Mouse (Mus musculus) hindbrain, postnatal 0 days (tissue): Measurements from ENCODE around the gene Llcfc1. TPM values are rescaled to one million over a fixed set of nuclear protein-coding genes. Genes with fewer than 3 reads are reported as not detected.

ENCODE experiments used
- ATAC-seq: fragments of 200-750 bp; cut with Nextera tagmentation; 2 replicates; pipeline ENCODE4 v1.8.0; 2017; ENCODE audit warnings: mild to moderate bottlenecking, moderate TSS enrichment, moderate library complexity
- DNase-seq: peaks from one replicate; pipeline ENCODE4 v3.0.0-alpha.2; 2015; ENCODE audit warnings: low spot score
- H3K27ac ChIP-seq: fragments of 300-500 bp; sonication (generic); 2 replicates; pipeline ENCODE4 v1.5.1; 2014; ENCODE audit warnings: mild to moderate bottlenecking
- H3K27me3 ChIP-seq: fragments of 300-500 bp; sonication (generic); 2 replicates; pipeline ENCODE4 v1.6.1; 2014; ENCODE audit warnings: low read length, mixed read lengths; ENCODE audit not compliant: insufficient read depth
- H3K36me3 ChIP-seq: fragments of 300-500 bp; sonication (generic); 2 replicates; pipeline ENCODE4 v1.6.1; 2014; ENCODE audit warnings: low read length, mixed read lengths; ENCODE audit not compliant: insufficient read depth
- H3K4me1 ChIP-seq: fragments of 300-500 bp; sonication (generic); 2 replicates; pipeline ENCODE4 v1.6.1; 2014; ENCODE audit warnings: antibody characterized with exemption, low read length, mixed read lengths; ENCODE audit not compliant: insufficient read depth
- H3K4me2 ChIP-seq: fragments of 300-500 bp; sonication (generic); 2 replicates; pipeline ENCODE4 v1.6.1; 2014; ENCODE audit warnings: low read depth, mild to moderate bottlenecking, low read length, moderate library complexity, mixed read lengths
- H3K4me3 ChIP-seq: fragments of 300-500 bp; sonication (generic); 2 replicates; pipeline ENCODE4 v1.5.1; 2014; ENCODE audit warnings: low read length
- H3K9ac ChIP-seq: fragments of 300-500 bp; sonication (generic); replicated peaks from 2 replicates; pipeline ENCODE4 v1.6.1; 2014; ENCODE audit warnings: mild to moderate bottlenecking, low read length, moderate library complexity, mixed read lengths
- H3K9me3 ChIP-seq: fragments of 300-500 bp; sonication (generic); 2 replicates; pipeline ENCODE4 v1.6.1; 2016; ENCODE audit warnings: low read length, mixed read lengths
- CTCF ChIP-seq: IDR thresholded peaks from 2 replicates; pipeline ENCODE4 v1.5.1; 2016; ENCODE audit warnings: antibody characterized with exemption, control low read depth, low read depth
- WGBS: fragments of 180-500 bp; shearing (Covaris S2); extraction: QIAGEN DNeasy Blood & Tissue Kit; methylation state at CpG from one replicate; pipeline ENCODE4 v1.1.7; 2014; 5-methylcytosine and 5-hydroxymethylcytosine counted together
- polyA plus RNA-seq: library from polyadenylated mRNA; unstranded; fragments of >200 nt; fragmentation: Nextera tagmentation; extraction: Ambion mirVana; gene quantifications from 2 replicates; pipeline ENCODE4 v1.2.1, GENCODE M21; 2015
- total RNA-seq: library from RNA; depleted of rRNA; stranded (reverse); fragments of >200 nt; gene quantifications from 2 replicates; pipeline ENCODE4 v1.2.3, GENCODE M21; 2014

The Llcfc1 gene
- total and polyA plus RNA-seq, 2 experiments from 2014 or later = 0.21 TPM; not detected in 1

DNA sequence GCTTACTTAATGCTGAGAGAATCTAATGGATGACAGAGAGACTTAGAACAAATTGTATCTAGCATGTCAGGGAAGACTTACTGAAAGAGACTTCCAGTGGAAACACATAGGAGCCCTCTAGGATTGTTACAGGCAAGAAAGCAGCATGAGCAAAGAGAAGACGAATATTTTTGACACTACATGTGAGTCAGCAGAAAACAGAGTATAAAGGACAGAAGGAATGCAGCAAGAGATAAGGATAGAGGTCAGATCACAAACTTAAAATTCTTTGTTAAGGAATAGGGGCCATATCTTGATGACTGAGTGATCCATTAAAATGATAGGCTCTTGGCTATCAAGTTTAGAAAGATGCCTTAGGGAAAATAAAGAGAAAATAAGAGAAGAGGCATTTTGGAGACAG is 17.0 kb downstream of the Llcfc1 start:
- H3K9ac ChIP-seq = no peak overlapping the region
- no peak overlapping the region for H3K27ac ChIP-seq
- WGBS = 83% methylated on average over 1 of the region's 1 CpGs
- H3K9me3 ChIP-seq = no peaks in the 10 kb centered on the region
- DNase-seq (no peak), ATAC-seq (no peak)
- no peak overlapping the region for H3K4me3 ChIP-seq
- no peak overlapping the region for H3K4me2 ChIP-seq
- H3K27me3 ChIP-seq = no peaks in the 10 kb centered on the region
- H3K4me1 ChIP-seq = no peaks in the 10 kb centered on the region
- H3K36me3 ChIP-seq = no peaks in the 10 kb centered on the region
- TF ChIP-seq CTCF = no peak

DNA sequence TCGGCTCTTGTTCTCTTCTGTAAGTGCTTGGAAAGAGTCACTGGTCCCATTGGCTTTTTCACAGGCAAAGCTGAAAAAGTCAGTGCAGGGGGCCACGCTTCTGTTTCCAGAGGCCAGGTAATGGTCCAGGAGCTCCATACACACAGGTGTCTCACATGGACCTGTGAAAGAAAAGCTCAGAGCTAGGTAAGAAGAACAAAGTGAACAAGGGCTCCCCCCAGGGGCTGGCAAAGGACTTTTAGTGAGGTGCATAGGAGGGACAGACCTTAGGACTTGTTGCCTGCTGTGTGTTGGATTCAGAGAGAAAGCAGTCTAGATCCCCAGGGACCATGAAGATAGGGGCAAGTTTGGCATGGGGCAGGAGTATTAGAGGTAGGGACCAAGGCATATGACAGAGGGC is 18.7 kb downstream of the Llcfc1 start:
- 79% methylated on average over 2 of the region's 2 CpGs for WGBS
- H3K4me1 ChIP-seq = no peaks in the 10 kb centered on the region
- DNase-seq (no peak), ATAC-seq (no peak)
- H3K27me3 ChIP-seq = no peaks in the 10 kb centered on the region
- H3K27ac ChIP-seq = no peak overlapping the region
- TF ChIP-seq CTCF = no peak
- H3K36me3 ChIP-seq = no peaks in the 10 kb centered on the region
- H3K9me3 ChIP-seq = no peaks in the 10 kb centered on the region
- no peak overlapping the region for H3K4me2 ChIP-seq
- no peak overlapping the region for H3K9ac ChIP-seq
- H3K4me3 ChIP-seq = no peak overlapping the region

DNA sequence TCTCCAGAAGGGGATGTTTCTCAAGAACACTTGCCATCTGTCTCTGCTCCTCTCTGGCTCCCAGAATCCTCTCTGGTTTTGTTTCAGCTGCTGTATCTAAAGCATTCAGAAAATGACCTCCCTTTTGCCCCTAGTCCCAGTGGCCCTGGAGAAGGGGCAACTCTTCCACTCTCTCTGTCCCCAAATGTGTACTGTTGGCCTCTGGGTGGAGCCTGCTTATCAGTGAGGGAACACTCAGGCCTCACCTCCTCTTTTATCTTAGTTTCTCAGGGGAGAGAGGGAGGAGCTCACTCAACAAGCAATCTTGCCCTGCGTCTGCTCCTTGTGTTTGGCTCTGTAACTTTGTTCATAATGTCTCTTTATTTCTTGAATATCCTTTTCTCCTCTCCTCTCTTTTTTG is 19.9 kb downstream of the Llcfc1 start, which contains the start of gene Kel:
Gene Kel (minus strand): TSS at position 217 of the 400 bp plus-strand sequence.
- Histone ChIP-seq H3K9me3 (no peaks in the 10 kb centered on the region), H3K27me3 (no peaks in the 10 kb centered on the region), H3K27ac (no peak within 1 kb of the TSS), H3K4me1 (no peaks in the 10 kb centered on the region), H3K9ac (no peak within 1 kb of the TSS), H3K36me3 (no peaks in the 10 kb centered on the region), H3K4me3 (no peak within 1 kb of the TSS), H3K4me2 (no peak within 1 kb of the TSS)
- TF ChIP-seq CTCF = no peak
- WGBS = 66% methylated on average over 1 of the region's 1 CpGs
- no peak for DNase-seq
- ATAC-seq = no peak

DNA sequence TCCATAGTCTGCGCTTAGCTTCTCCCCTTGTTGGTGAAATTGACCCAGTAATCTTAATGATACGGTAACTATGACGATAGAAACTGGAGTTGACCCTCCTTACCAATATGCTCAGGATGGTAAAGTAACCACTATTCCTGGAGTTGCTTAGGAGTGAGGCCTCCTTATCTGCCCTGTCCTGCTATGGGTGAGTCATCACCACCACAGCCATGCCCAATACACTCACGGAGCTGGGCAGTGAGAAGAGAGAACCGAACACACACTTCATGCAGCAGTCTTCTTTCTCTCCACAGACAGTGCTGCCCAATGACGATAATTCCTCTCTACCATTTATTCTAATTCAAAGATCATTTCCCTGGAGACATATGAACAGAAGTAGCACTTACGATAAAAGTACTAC is 22.0 kb downstream of the Llcfc1 start:
- H3K27me3 ChIP-seq = no peaks in the 10 kb centered on the region
- no peaks in the 10 kb centered on the region for H3K36me3 ChIP-seq
- H3K4me3 ChIP-seq = no peak overlapping the region
- 91% methylated on average over 7 of the region's 7 CpGs for WGBS
- no peak overlapping the region for H3K27ac ChIP-seq
- no peak overlapping the region for H3K9ac ChIP-seq
- ATAC-seq = no peak
- no peaks in the 10 kb centered on the region for H3K9me3 ChIP-seq
- H3K4me2 ChIP-seq = no peak overlapping the region
- DNase-seq = no peak
- no peaks in the 10 kb centered on the region for H3K4me1 ChIP-seq
- TF ChIP-seq CTCF = no peak

GRCm38 (mm10) chr6:41710281-41710680 is 26.1 kb downstream of the Llcfc1 start:
- ATAC-seq (no peak), DNase-seq (no peak)
- no peak overlapping the region for H3K27ac ChIP-seq
- H3K9me3 ChIP-seq = no peaks in the 10 kb centered on the region
- H3K9ac ChIP-seq = no peak overlapping the region
- H3K27me3 ChIP-seq = no peaks in the 10 kb centered on the region
- WGBS = 81% methylated on average over 1 of the region's 1 CpGs
- H3K4me3 ChIP-seq = no peak overlapping the region
- no peak overlapping the region for H3K4me2 ChIP-seq
- H3K4me1 ChIP-seq = no peaks in the 10 kb centered on the region
- no peak for TF ChIP-seq CTCF
- no peaks in the 10 kb centered on the region for H3K36me3 ChIP-seq

GRCm38 (mm10) chr6:41721430-41721829 is 37.2 kb downstream of the Llcfc1 start:
- WGBS = 87% methylated on average over 2 of the region's 2 CpGs
- no peak overlapping the region for H3K4me3 ChIP-seq
- no peaks in the 10 kb centered on the region for H3K36me3 ChIP-seq
- no peak for TF ChIP-seq CTCF
- no peak overlapping the region for H3K9ac ChIP-seq
- no peak overlapping the region for H3K27ac ChIP-seq
- no peaks in the 10 kb centered on the region for H3K27me3 ChIP-seq
- no peak for ATAC-seq
- H3K4me2 ChIP-seq = no peak overlapping the region
- no peaks in the 10 kb centered on the region for H3K9me3 ChIP-seq
- DNase-seq = no peak
- no peaks in the 10 kb centered on the region for H3K4me1 ChIP-seq

GRCm38 (mm10) chr6:41727989-41728609 is 43.9 kb downstream of the Llcfc1 start:
- WGBS = 75% methylated on average over 1 of the region's 1 CpGs
- no peak overlapping the region for H3K27ac ChIP-seq

More at GRCm38 (mm10) chr6:41727989-41728609, 43.9 kb downstream of the Llcfc1 start:
- H3K9me3 ChIP-seq = no peaks in the 10 kb centered on the region
- no peaks in the 10 kb centered on the region for H3K27me3 ChIP-seq
- H3K36me3 ChIP-seq = no peaks in the 10 kb centered on the region
- no peak for DNase-seq
- ATAC-seq = no peak
- TF ChIP-seq CTCF = no peak
- no peak overlapping the region for H3K4me2 ChIP-seq
- no peak overlapping the region for H3K9ac ChIP-seq
- no peaks in the 10 kb centered on the region for H3K4me1 ChIP-seq
- H3K4me3 ChIP-seq = no peak overlapping the region
